7 mouse cellular contexts compared by ENCODE assay signal in genomic region chr1:194938715-194939114, GRCm38 (mm10). TPM values are rescaled to one million over a fixed set of nuclear protein-coding genes. Genes with fewer than 3 reads are reported as not detected.
DNase-seq lines count a peak whose midpoint lies in the region; ATAC-seq lines count a peak whose summit lies in the region.

Gene Cd34, plus strand, starts transcription at chr1:194938819.

- ATAC-seq in limb, embryonic 11.5 days (ENCODE audit: insufficient number of reproducible peaks, low FRiP score, low TSS enrichment, low read depth), result peak; percentile 44
- peak; percentile 95 for ATAC-seq in stomach, embryonic 16.5 days (ENCODE audit: insufficient read depth, low FRiP score)

- H3K4me1 ChIP-seq in limb, embryonic 11.5 days (ENCODE audit: control insufficient read depth, insufficient read depth, low read length), result 0 out of 2 replicates have a peak, but pooled peaks cover 3% of the 10 kb centered on the region
- H3K4me1 ChIP-seq in midbrain, embryonic 10.5 days, result peaks cover 8% of the 10 kb centered on the region
- no peaks in the 10 kb centered on the region for H3K4me1 ChIP-seq in stomach, embryonic 16.5 days (ENCODE audit: control insufficient read depth, insufficient read depth, low read length)

- H3K4me3 ChIP-seq in limb, embryonic 11.5 days (ENCODE audit: low read depth, low read length), result peak within 1 kb of the TSS; percentile 39
- H3K4me3 ChIP-seq in midbrain, embryonic 10.5 days, result peak within 1 kb of the TSS; percentile 59
- peak within 1 kb of the TSS; percentile 54 for H3K4me3 ChIP-seq in stomach, embryonic 16.5 days (replicated peaks; ENCODE audit: low read length)

- H3K9ac ChIP-seq in limb, embryonic 11.5 days (ENCODE audit: low read length), result peak within 1 kb of the TSS; percentile 42; the same call in 1 of the 2 replicates
- peak within 1 kb of the TSS; percentile 70 for H3K9ac ChIP-seq in stomach, embryonic 16.5 days (ENCODE audit: low read length)

- DNase-seq in adrenal gland, adult (ENCODE audit: inconsistent age in 2 of 2, low spot score in 1 of 2), result peak; percentile 59 to 74
- peak; percentile 53 for DNase-seq in embryo, embryonic 10.5 days (ENCODE audit: low spot score)
- DNase-seq in heart, adult 11 months, result peak; percentile 99
- peak; percentile 48 for DNase-seq in kidney, adult 11 months
- DNase-seq in limb, embryonic 11.5 days (ENCODE audit: low spot score), result peak; percentile 55
- DNase-seq in midbrain, embryonic 10.5 days (ENCODE audit: low spot score), result peak; percentile 49

- under 1% methylated on average over 26 of the region's 26 CpGs for WGBS in limb, embryonic 11.5 days
- 1% methylated on average over 26 of the region's 26 CpGs for WGBS in midbrain, embryonic 10.5 days
- WGBS in stomach, embryonic 16.5 days, result under 1% methylated on average over 26 of the region's 26 CpGs

- H3K4me2 ChIP-seq in limb, embryonic 11.5 days (ENCODE audit: low read depth, severe bottlenecking), result peak within 1 kb of the TSS; percentile 74
- peak within 1 kb of the TSS; percentile 55 for H3K4me2 ChIP-seq in stomach, embryonic 16.5 days (ENCODE audit: low read depth, low read length)

- H3K27me3 ChIP-seq in limb, embryonic 11.5 days (ENCODE audit: control insufficient read depth, insufficient read depth, low read length), result peaks cover 9% of the 10 kb centered on the region
- peaks cover 30% of the 10 kb centered on the region for H3K27me3 ChIP-seq in midbrain, embryonic 10.5 days (ENCODE audit: low read depth, poor library complexity, severe bottlenecking)
- peaks cover 4% of the 10 kb centered on the region; the same call in 1 of the 2 replicates for H3K27me3 ChIP-seq in stomach, embryonic 16.5 days (ENCODE audit: control insufficient read depth, insufficient read depth, low read length)

- H3K27ac ChIP-seq in limb, embryonic 11.5 days (replicated peaks; ENCODE audit: low read depth, low read length), result no peak within 1 kb of the TSS
- peak within 1 kb of the TSS; percentile 63; the same call in 1 of the 2 replicates for H3K27ac ChIP-seq in midbrain, embryonic 10.5 days (replicated peaks)
- H3K27ac ChIP-seq in stomach, embryonic 16.5 days (ENCODE audit: low read length), result peak within 1 kb of the TSS; percentile 39; the same call in 1 of the 2 replicates

- no peaks in the 10 kb centered on the region for H3K36me3 ChIP-seq in limb, embryonic 11.5 days (ENCODE audit: control insufficient read depth, insufficient read depth, low read length)
- H3K36me3 ChIP-seq in midbrain, embryonic 10.5 days, result no peaks in the 10 kb centered on the region
- H3K36me3 ChIP-seq in stomach, embryonic 16.5 days (ENCODE audit: control insufficient read depth, insufficient read depth, low read length), result no peaks in the 10 kb centered on the region

- H3K9me3 ChIP-seq in limb, embryonic 11.5 days (ENCODE audit: control insufficient read depth, low read length), result no peaks in the 10 kb centered on the region
- H3K9me3 ChIP-seq in midbrain, embryonic 10.5 days (replicated peaks), result no peaks in the 10 kb centered on the region
- H3K9me3 ChIP-seq in stomach, embryonic 16.5 days (replicated peaks; ENCODE audit: control insufficient read depth, low read length), result no peaks in the 10 kb centered on the region

RNA-seq across cellular contexts. Expression of gene Cd34, which starts in this region (rescaled TPM):
- polyA plus RNA-seq in limb, embryonic 11.5 days (2014; fragmentation: Nextera tagmentation; extraction: Ambion mirVana), result 45.3 and 52.7 TPM in 2 replicates
- polyA plus RNA-seq in midbrain, embryonic 10.5 days (2016; fragmentation: Nextera tagmentation; extraction: Ambion mirVana), result 51.5 and 56.2 TPM in 2 replicates
- 105 and 111 TPM in 2 replicates for polyA plus RNA-seq in stomach, embryonic 16.5 days (2015; fragmentation: Nextera tagmentation; extraction: Ambion mirVana)

Comparison
In these comparisons a context has a peak if more than half of its experiments do, and no peak if none do; other contexts are left out.
1. DNase-seq: peak in every context shown above with its lines; median percentile 99 in heart, adult 11 months; 66 in adrenal gland, adult; 55 in limb, embryonic 11.5 days; 53 in embryo, embryonic 10.5 days; 49 in midbrain, embryonic 10.5 days; 48 in kidney, adult 11 months.